Mouse (Mus musculus): ENCODE results near the gene Zranb3.
A peak's percentile ranks its signal among the peaks of the same experiment; 100 is the strongest.
"Not testable (repeated sequence)": the region's sequence is repeated elsewhere in the genome, so short reads cannot be mapped to it uniquely, and the experiment has no call there.

Gene Zranb3

DNA sequence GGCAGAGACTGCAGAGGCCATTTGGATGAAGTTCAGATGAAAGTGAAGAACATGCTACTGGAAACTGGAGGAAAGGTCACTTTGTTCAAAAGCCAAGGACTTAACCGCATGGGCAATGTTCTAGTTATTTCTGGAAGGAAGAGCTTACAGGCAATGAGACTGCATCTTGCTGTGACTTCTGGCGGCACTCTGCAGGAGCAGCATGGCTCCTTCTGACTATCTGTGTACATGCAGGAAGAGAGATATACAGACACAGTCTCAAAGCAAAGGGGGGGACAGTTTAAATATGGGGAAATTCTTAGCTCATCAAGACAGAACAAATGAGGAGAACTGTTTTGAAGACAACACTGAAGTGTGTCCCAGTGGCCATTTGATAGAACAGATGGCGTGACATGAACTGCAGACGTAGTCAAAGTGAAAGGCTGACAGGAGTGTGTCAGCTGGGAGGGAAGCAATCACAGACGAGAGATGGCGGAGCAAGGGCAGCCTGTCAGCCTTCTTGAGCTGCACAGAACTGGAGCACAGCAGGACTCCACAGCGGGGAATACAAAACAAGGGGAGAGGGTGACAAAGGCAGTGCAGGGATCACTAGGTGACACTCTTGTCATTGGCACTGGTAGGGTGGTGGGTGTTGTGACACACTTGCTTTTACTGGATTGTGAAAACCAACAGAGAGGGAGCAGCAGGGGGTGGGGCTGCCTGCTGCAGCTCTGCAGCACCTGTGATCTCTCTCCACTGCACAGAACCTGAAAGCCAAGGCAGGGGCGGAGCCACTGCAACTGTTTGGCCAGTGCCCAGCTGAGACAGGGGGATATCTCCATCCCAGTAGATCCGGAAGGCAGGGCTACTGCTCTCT lies 112.7 kb downstream of the Zranb3 start:
- peak; percentile 62 for ATAC-seq (ENCODE audit: low TSS enrichment)

DNA sequence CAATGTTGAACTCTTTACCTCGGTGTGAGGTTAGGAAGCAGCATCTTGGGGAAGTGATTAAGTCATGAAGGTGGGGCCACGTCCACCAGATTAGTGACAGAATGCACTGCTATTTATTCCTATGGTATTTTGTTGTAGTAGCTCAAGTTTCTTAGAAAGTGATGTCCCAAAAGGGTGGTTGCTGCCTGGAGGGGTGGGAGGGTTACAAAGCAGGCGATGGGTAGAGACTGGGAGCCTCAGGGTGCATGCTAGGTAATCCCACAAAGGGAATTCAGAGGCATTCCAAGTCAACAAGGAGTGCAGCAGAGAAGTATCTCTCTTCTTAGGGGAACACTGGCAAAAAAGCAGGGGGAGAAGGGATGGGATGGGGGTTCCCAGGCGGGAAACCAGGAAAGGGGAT lies 113.5 kb downstream of the Zranb3 start:
- ATAC-seq (ENCODE audit: low TSS enrichment): no peak

DNA sequence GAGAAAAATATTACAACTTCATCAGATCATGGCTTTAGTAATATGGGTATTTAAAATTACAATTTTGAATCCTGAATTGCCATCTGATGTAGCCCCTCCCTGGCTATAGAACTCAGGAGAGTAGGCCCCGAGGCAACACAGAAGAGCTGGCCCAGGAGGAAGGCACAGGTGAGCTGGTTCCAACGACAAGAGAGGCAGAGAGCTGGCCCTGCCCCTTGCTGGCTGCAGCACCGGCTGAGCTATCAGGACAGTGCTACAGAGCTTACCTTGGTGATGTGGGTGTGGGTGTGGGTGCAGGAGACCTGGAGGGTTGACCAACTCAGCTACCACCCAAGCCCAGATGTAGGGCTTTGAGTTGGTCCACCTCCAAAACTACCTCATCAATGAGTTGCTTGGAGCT lies 114.6 kb downstream of the Zranb3 start:
- no peak for ATAC-seq (ENCODE audit: low TSS enrichment)

DNA sequence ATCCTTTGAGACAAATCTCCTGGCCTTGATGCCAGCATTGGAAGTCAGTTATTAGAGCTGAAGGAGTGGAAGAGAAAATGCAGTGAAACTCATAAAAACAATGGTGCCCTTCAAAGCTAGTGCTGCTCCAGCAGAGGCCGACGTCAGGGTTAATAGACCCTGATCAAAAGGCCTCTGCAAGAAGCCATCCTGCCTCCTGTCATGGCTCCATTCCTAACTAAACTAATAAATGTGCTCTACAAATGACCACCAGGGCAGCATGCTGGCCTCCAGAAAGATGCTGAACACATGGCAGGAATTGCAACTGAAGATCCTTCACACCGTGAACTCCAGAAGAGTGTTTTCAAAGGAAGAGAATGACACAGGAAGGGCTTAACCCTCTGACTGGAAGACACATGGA lies 117.5 kb downstream of the Zranb3 start:
- no peak for ATAC-seq (ENCODE audit: low TSS enrichment)

DNA sequence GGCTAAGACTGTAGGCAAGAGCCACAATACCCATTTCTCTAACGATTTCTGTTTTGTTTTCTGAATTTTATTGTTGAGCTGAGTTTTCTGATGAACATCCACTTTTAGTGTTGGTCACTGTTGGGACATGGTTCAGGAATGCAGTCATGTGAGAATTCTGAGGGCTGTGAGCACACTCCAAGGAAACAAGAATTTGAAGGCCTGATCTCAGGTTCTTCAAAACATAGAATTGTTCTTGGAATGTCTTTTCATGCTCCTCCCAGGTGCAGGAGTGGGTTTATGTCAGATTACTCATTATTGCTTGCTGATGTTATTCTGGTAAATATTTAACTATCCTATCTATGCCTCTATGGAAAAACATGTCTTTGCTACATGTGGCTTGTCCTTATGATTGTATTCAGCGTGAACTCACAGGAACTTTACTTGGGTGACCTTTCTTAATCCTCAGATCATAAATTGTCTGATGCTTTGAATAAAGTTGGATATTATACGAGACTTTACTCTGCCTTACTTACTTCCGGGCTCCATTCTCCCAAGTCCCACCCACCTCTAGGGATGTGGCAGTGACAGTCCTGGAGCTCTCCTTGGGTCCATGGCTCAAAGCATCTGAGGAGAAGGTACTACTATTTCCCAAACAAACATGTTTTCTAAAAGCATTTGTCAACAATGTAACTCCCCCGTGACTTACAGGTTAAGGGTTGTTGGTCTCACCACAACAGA lies 119.4 kb downstream of the Zranb3 start:
- ATAC-seq (ENCODE audit: low TSS enrichment): no peak

DNA sequence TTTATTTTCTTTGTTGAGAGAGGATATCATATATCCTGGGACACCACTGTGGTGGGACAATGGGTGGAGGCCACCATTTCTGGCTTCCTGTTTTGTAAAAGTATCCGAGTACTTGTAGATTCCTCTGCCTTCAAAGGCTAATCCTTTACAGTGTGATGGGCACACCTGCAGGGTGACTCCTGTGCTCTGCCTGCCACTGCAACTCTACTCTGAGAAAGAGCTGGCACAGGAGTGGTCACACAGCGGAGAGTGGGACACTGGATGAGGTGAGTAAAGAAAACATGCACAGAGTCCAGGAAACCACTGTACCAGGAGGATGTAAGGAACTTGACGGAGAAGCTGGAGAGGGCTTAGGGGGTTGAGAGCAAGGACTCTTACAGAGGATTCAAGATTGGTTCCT lies 120.6 kb downstream of the Zranb3 start:
- ATAC-seq (ENCODE audit: low TSS enrichment): no peak

DNA sequence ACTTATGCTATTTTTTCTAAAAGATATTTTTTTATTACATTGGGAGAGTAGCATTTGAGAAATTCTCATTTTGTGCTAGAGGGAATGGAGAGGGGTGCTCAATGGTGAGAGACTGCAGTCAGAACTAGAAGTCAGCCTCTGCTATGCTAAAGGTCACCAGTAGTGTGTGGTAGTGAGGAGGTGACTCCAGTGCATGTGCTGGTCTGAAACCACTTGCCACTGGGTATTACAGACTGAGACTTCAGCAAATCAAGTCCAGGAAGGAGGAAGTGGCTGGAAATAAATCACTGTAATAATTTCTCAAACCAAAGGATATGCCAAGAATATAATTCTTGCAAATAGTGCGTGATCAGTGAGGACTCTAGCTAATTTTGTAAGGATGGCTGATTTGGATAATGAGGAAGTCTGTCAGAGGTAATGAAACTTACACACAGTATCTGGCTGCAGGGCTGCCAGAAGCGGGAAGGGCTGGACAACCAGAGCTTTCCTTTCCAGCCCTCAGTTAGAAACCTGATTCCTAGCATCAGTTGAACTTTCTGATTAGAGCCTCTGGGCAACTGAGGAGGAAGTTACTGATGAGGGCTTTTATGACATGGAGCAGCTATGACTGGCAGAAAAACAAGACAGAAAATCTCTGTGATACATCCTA lies 121.8 kb downstream of the Zranb3 start:
- no peak for ATAC-seq (ENCODE audit: low TSS enrichment)

DNA sequence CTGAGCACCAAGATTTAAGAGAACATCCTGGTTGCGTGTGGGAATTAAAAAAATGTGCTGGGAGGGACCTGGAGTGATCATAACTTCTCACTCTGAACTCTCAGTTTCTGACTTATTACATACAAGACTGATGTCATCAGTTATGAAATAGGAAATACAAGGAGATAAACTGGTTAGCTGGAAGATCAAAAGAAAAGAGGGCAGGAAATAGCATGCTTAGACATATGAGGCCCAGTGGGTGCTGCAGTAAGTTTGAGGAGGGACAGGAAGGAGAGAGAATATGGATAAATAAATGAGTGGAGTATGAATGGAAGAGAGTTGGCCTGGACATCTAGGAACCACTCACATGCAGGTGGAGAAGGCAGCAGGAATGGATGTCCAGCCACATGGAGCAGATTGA lies 124.7 kb downstream of the Zranb3 start:
- no peak for ATAC-seq (ENCODE audit: low TSS enrichment)

DNA sequence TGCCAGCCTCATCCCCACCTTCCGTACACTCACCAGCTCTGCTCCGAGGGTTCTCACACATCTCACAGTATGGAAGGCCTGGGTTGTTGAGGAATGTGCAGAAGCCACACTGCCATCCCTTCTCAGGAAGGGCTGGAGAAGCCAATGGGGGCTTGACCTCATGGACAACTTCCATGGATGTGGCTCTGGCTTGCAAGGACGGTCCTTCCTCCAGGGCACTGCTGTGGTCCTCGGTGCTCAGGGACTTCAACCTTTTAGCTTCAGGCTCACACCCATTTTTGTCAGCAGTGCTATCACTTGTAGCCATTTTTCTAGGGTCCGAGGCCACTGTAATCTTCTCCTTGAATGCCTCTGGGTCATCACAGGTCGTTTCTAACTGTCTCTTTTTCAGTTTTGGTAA lies 126.7 kb downstream of the Zranb3 start:
- peak; percentile 20 for ATAC-seq (ENCODE audit: low TSS enrichment)

DNA sequence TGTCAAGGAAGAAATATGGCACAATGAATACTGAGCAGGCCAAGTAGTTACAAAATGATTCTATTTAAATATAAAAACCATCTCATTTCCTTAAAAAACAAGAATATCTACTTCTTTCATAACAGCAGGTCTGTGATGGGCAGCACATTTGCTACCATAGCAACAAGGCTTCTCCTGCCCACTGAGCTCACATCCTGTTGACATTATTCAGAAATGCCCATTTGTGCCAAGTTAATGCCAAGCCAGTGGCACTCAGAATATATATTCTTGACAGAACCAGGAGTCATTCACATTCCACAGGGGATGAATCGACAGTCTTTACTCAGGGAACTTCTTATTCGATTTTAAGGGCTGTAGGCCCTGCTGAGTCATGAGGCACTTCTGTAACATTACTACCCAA lies 127.2 kb downstream of the Zranb3 start:
- peak; percentile 83 for ATAC-seq (ENCODE audit: low TSS enrichment)

DNA sequence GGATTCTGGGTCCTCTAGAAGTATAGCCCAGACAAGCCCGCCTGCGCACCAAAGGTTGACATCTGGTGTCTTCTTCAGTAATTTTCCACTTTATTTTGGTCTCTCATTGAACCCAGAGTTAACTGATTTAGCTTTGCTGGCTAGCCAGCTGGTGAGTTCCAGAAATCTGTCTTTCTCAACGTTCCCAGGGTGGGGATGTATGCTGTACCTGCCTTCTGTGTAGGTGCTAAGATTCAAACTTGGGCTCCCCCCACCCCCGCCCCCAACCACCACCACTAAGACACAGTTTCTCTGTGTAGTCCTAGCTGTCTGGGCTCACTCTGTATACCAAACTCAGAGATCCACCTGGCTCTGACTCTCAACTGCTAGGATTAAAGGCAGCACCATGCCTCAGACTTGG lies 128.8 kb downstream of the Zranb3 start:
- ATAC-seq (ENCODE audit: low TSS enrichment): peak; percentile 4; the same call in 1 of the 2 replicates

DNA sequence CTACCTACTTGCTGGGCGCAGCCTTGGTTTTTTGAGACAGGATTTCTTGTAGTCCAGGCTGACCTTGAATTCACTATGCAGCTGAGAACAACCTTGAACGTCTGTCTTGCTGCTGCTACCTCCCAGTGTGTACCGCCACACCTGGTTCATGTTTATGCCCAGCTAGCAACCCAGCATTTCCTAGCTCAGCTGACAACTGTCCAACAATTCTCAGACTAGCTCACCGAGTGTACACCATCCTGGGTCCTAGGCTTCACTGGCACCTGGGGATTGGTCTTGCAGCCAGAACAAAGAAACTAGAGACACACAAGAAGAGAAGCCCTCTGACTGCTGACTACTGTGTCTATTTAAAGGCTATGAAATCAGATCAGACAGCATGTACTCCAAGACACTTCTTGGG lies 132.0 kb downstream of the Zranb3 start:
- ATAC-seq (ENCODE audit: low TSS enrichment): no peak

DNA sequence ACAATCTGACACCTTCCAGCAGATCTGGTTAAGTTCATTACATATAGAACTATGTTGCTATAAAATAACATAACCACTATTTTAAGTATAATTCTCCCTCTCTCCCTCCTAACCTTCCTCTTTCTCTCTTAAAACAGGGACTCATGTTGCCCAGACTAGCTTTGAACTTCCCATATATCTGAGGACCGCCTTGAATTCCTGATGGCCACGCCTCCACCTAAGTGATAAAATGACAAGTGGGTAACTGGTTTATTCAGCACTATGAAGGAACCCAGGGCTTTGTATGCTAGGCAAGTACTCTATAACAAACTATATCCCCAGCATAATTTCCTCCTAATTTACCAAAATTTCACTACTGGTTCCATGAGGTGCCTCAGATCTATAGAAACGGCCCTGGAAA lies 139.5 kb downstream of the Zranb3 start:
- ATAC-seq (ENCODE audit: low TSS enrichment): no peak

DNA sequence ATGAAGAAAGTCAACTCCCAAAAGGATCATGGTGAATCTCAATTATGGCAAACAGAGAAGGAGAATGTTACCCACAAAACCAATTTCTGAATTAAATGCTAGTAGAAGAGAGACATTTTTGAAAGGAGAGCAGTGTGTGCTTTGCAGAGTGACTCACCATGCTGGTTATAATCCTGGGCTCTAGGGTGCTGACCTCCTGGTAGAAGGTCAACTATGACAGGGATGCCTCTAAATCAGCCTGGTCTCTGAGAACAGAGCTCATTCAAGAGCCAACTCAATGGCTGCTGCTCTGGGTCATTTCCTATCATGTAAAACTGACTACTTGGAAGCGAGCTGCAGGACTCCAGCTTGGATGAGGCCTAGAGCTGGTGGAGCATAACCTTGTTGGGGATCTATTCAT lies 141.7 kb downstream of the Zranb3 start:
- ATAC-seq (ENCODE audit: low TSS enrichment): no peak

DNA sequence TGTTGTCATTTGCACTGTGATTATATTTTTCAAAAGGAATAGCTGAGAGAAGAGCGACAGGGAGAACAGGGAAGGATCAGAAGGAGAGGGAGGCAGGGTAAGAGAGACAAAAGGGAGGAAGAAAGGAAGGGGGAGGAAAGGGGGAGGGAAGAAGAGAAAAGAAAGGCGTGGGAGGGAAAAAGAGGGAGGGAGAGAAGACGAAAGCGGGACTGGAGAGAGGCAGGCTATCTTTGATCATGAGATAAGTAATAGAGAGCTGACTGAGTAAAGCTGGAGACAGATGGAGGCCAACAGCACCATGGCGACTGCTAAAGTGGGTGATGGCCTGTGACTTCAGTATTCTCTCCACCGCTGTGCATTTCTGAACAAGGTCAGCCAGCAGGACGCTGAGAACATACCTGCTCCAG lies 143.5 kb downstream of the Zranb3 start:
- peak; percentile 39 for ATAC-seq (ENCODE audit: low TSS enrichment)

DNA sequence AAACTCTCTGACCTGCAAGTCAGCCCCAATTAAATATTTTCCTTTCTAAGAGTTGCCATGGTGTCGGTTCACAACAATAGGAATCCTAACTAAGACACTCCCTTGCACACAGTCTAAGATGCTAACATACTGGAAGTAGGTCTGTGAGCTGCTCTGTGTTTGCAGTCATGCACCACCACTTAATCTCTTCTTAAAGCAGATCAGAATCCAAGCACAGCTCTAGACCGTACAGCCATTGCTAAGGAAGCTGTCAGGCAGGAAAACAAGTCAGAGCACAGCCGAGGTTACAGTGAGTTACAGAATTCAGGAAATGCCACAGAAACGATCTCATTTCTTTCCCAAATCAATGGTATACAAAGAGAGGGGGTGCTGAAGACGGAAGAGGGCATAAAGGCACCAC lies 144.0 kb downstream of the Zranb3 start:
- 0 out of 2 replicates have a peak, but pooled peaks have one; percentile 22 for ATAC-seq (ENCODE audit: low TSS enrichment)

DNA sequence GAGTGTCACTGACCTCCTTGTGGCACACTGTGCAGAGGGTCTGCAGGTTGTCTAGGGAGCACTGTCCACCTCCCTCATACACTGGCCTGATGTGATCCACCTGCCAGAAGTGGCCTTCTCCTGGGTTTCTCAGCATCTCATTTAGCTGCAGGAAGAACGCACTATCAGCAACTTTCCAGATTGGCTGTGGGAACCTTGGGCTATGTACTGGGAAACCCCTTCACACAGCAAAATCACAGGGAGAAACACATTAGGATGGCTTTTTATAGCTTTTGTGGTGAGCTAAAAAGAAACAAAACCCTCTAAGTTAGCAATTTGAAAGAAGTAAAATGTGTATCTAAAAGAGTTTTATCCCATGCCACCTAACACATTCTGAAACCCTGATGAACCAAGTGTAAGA lies 146.3 kb downstream of the Zranb3 start:
- ATAC-seq (ENCODE audit: low TSS enrichment): peak; percentile 51

DNA sequence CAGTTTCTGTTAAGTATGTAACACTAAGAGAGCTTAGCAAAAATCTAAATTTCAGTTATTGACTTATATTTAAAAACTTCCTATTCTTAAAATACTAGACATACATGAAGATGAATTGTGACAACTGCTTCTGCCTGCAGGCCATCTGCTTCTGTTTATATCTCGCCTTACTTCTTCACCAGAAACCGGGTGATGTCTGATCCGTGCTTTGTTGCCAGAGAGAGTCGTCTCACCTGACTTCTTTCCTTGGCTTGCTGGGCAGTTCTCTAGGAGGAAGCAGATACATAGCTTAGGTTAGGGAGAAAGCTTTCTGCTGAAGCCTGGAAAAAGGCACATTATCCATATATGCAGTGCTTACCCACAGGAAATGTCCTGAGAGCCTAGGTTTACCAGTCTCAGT lies 148.0 kb downstream of the Zranb3 start:
- peak; percentile 53 for ATAC-seq (ENCODE audit: low TSS enrichment)

DNA sequence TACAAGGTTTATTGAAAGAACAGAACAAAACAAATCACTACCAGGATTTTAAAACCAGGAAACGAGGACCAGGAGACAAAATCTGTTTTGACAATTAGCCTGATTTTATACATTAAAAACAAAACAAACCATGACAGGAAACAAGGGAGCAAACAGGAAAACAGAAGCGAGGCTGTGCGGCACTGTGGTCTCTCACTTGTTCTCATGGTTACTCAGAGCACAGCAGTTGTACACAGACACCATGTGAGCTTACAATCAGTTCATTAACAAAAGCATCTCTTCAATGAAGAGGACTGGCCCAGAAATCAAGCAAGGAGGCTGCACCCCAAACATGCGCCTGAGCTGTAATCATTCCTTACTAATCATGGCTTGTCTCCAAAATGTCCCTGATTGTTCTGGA lies 148.6 kb downstream of the Zranb3 start:
- ATAC-seq (ENCODE audit: low TSS enrichment): not testable (repeated sequence)

DNA sequence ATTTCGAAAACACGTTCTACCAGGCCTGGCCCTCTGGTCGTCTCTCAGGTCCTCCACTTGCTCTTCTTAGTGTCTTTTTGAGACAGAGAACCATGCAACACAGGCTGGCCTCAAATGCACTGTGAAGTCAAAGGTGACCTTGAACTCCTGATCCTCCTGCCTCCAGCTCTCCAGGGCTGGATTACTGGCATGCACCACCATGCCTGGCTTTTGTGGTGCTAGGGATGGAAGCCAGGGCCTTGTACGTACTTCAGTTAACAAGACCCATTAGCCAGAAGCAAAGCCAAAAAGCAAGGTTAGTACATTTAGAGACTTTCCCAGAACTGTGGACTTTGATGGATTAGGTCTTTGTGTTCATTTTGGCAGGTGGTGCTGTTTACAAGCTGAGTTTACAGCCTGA lies 150.6 kb downstream of the Zranb3 start:
- no peak for ATAC-seq (ENCODE audit: low TSS enrichment)

DNA sequence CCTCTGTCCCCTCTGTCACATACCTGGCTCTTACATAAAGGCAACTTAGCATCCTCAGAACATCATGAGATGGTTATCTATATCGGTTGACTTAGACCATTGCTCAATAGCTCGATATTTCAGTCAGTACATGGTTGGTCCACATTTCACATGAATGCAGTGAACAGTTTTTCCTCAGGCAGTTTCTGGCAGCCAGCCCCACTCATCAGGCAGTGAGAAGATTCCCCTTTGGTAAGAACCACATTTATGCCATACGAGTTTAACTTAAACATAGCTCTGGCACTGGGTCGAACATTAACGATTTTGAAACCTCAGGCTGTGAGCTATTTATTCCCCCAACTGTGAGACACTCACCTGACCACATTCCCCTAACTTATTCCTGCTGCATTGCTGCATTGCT lies 154.1 kb downstream of the Zranb3 start:
- no peak for ATAC-seq (ENCODE audit: low TSS enrichment)

DNA sequence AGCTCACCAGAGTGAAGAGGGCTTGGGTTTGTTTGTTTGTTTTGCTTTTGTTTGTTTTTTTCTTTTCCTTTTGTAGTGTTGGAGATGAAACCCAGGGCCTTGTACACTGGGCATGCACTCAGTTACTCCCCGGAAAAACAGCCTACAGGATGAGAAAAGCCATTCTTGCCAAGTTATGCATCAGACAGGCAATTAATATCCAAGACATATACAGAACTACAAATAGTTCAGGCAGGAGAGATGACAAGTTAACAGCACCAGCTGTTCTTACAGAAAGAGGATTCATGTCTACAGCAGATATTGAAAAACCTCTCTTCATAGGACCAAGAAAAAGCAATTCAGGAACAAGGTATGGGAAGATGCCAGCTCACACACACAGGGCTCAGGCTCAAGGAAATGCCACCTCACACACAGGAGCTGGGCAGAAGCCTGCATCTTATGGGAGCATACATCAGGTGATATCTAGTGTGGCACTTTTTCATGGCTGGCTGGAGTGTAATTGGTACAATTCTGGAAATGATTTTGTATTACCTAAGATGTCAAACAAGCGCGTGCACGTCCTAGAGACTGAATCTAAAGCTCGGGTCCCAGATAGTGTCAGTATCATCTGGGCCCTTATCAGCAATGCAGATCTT lies 156.1 kb downstream of the Zranb3 start:
- ATAC-seq (ENCODE audit: low TSS enrichment): peak; percentile 24
